Mouse (Mus musculus) ES-E14 (cell line): ENCODE data around the gene Isg20. TPM values are rescaled to one million over a fixed set of nuclear protein-coding genes. Genes with fewer than 3 reads are reported as not detected.

Experiments used
- DNase-seq: peaks from one replicate; pipeline ENCODE4 v3.0.0-alpha.2; 2013; ENCODE audit warnings: low read depth, low spot score
- H3K27ac ChIP-seq: 2 replicates; pipeline ENCODE4 v1.5.1; 2012; ENCODE audit warnings: low read depth, mild to moderate bottlenecking, low read length, moderate library complexity, mixed read lengths; ENCODE audit not compliant: poor library complexity, insufficient read depth, severe bottlenecking
- H3K36me3 ChIP-seq: 2 replicates; pipeline ENCODE4 v1.6.1; 2012; ENCODE audit warnings: mild to moderate bottlenecking, low read length, moderate library complexity, mixed read lengths; ENCODE audit not compliant: control insufficient read depth, poor library complexity, insufficient read depth, severe bottlenecking
- H3K4me1 ChIP-seq, 2 experiments: fragments of 150-350 bp in 1 of 2; sonication (generic) in 1 of 2; 2 replicates each; pipeline ENCODE4 v1.6.1; 2012; ENCODE audit warnings: low read length in 2 of 2, mild to moderate bottlenecking in 1 of 2, mixed read lengths in 1 of 2; ENCODE audit not compliant: control insufficient read depth in 2 of 2, insufficient read depth in 2 of 2, poor library complexity in 1 of 2
- H3K4me3 ChIP-seq, 2 experiments: fragments of 150-350 bp in 1 of 2; sonication (generic) in 1 of 2; 2 replicates each; pipeline ENCODE4 v1.5.1; 2012; ENCODE audit warnings: low read length in 2 of 2, low read depth in 1 of 2, mild to moderate bottlenecking in 1 of 2, mixed read lengths in 1 of 2; ENCODE audit not compliant: insufficient read depth in 1 of 2, poor library complexity in 1 of 2, severe bottlenecking in 1 of 2
- H3K9ac ChIP-seq: 2 replicates; pipeline ENCODE4 v1.6.1; 2012; ENCODE audit warnings: low read depth, mild to moderate bottlenecking, low read length, mixed read lengths; ENCODE audit not compliant: poor library complexity, insufficient read depth, severe bottlenecking
- H3K9me3 ChIP-seq: fragments of 150-350 bp; sonication (generic); 2 replicates; pipeline ENCODE4 v1.6.1; 2012; ENCODE audit warnings: low read depth, mild to moderate bottlenecking, low read length; ENCODE audit not compliant: control insufficient read depth, insufficient read depth
- CHD2 ChIP-seq: IDR thresholded peaks from 2 replicates; pipeline ENCODE4 v1.6.1; 2014; ENCODE audit warnings: mild to moderate bottlenecking, low read depth, low read length, inconsistent platforms
- HCFC1 ChIP-seq: IDR thresholded peaks from 2 replicates; pipeline ENCODE4 v1.6.1; 2012; ENCODE audit warnings: low read length, inconsistent platforms, borderline replicate concordance; ENCODE audit not compliant: insufficient read depth
- MAFK ChIP-seq: IDR thresholded peaks from 2 replicates; pipeline ENCODE4 v1.6.1; 2014; ENCODE audit warnings: mild to moderate bottlenecking, low read depth, low read length, inconsistent platforms; ENCODE audit not compliant: insufficient read depth
- ZC3H11A ChIP-seq: IDR thresholded peaks from 2 replicates; pipeline ENCODE4 v1.6.1; 2012; ENCODE audit warnings: low read depth, mild to moderate bottlenecking, inconsistent platforms, low read length, borderline replicate concordance
- ZNF384 ChIP-seq: IDR thresholded peaks from 2 replicates; pipeline ENCODE4 v1.6.1; 2012; ENCODE audit warnings: low read depth, low read length, inconsistent platforms
- in situ Hi-C, 2 experiments: fragments of 600-800 bp; cut with MboI; formaldehyde crosslinking; loops; one replicate each; pipeline ENCODE4 v1.15.1; 2025; ENCODE audit warnings: low sequenced_read_pairs in 2 of 2, inconsistent platforms in 1 of 2; ENCODE audit not compliant: unreplicated experiment in 2 of 2
- total RNA-seq: library from RNA; depleted of rRNA; stranded (reverse); fragments of 300-350 nt; gene quantifications from 2 replicates; pipeline ENCODE4 v1.2.3, GENCODE M21; 2012; rRNA removed

The Isg20 gene
- total RNA-seq: 1.6 and 3.2 TPM in 2 replicates

DNA sequence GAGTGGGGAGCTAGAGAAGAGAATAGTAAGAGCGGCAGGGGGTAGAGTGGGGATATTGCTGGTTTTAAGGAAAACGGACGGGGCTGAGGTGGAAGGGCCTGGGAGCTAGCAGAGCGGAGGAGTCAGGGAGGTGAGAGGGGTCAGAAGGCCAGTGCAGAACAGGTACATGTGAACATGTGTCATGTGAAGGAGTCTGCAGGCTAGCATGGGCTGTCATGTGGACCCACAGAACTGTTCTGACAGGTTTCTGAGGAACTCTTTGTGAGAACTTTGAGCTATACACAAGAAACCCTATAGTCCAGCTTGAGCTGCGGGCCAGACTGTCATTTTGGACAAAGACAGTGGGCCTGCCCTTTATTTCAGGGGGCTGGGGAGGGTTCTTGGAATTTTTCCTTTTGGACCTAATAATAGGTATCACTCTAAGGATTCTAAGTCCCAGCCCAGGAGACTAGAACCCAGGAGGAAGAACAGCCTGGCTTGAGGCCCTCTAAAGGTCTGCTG, at the start of gene Isg20:
Gene Isg20 (plus strand): TSS at position 451 of the 501 bp plus-strand sequence.
- no peak within 1 kb of the TSS for H3K27ac ChIP-seq
- H3K9me3 ChIP-seq: no peaks in the 10 kb centered on the region
- H3K4me3 ChIP-seq: no peak within 1 kb of the TSS
- TF ChIP-seq HCFC1 (no peak), CHD2 (no peak), MAFK (no peak), ZC3H11A (no peak), ZNF384 (no peak)
- in situ Hi-C loops: loop anchor here in 1 of 2 experiments (10.0 to 25.0 kb wide), 2 partner anchors 162 to 324 kb away; no protein-coding TSS in a partner anchor
- peaks cover 15% of the 10 kb centered on the region for H3K36me3 ChIP-seq
- no peak for DNase-seq
- H3K4me1 ChIP-seq: peaks cover 4 to 16% of the 10 kb centered on the region in 2 experiments; a peak in 3 of 4 replicates
- no peak within 1 kb of the TSS for H3K9ac ChIP-seq

DNA sequence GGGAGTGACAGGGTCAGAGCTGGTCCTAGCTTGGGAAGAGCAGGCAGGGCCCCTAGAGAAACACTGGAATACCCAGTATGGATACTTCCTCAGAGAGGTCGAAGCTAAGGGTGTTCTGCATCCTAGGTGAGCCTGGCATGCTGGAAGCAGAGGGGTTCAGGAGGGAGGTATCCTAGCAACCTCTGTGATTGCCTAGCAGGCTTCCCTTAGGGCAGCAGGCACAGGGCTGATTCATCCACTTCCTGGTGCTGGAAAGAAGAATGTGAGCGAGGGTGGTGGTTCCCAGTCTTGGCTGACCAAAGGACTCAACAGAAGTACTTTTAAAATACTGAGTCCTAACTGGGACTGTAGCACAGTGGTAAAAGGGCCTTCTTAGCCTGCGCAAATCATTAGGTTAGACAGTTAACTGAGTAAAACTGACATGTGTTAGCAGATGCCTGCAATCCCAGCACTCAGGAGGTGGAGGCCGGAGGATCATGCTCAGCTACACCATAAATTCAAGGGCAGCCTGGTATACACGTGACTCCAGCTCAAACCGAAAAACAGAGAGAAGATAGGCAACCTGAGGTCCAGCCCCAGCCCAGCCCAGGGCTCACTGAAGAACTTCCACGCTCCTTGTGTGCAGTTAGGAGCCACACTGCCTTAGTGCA, 49.3 kb upstream of the Isg20 start:
- no peak overlapping the region for H3K9ac ChIP-seq
- no peak overlapping the region for H3K27ac ChIP-seq
- in situ Hi-C loops: no loop called here
- no peak for DNase-seq
- no peaks in the 10 kb centered on the region for H3K36me3 ChIP-seq
- TF ChIP-seq ZC3H11A (no peak), CHD2 (no peak), ZNF384 (no peak), MAFK (no peak), HCFC1 (no peak)
- H3K9me3 ChIP-seq: no peaks in the 10 kb centered on the region
- H3K4me3 ChIP-seq: no peak overlapping the region
- H3K4me1 ChIP-seq: peaks cover 2 to 3% of the 10 kb centered on the region in 2 experiments; a peak in 1 of 4 replicates

DNA sequence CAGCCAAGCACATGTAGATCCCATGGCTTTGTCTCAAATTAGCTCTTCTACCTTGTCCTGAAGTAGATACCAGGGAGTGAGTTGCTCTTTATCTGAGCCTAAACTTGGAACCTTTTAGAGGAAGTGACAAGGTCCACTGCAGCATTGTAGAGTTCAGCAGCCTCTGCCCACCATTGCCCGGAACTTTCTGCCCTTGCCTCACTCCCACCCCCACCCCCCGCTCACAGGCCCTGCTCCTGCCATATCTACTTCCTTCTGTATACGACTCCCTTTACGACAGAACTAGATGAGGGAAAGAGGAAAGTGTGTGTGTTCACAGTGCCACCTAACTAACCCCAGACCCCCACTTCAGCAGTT, 48.8 kb upstream of the Isg20 start:
- H3K9me3 ChIP-seq: no peaks in the 10 kb centered on the region
- DNase-seq: no peak
- H3K36me3 ChIP-seq: no peaks in the 10 kb centered on the region
- no peak overlapping the region for H3K4me3 ChIP-seq
- in situ Hi-C loops: no loop called here
- H3K27ac ChIP-seq: no peak overlapping the region
- TF ChIP-seq CHD2 (no peak), MAFK (no peak), HCFC1 (no peak), ZC3H11A (no peak), ZNF384 (no peak)
- H3K9ac ChIP-seq: no peak overlapping the region
- peaks cover 2 to 3% of the 10 kb centered on the region in 2 experiments; a peak in 1 of 4 replicates for H3K4me1 ChIP-seq

DNA sequence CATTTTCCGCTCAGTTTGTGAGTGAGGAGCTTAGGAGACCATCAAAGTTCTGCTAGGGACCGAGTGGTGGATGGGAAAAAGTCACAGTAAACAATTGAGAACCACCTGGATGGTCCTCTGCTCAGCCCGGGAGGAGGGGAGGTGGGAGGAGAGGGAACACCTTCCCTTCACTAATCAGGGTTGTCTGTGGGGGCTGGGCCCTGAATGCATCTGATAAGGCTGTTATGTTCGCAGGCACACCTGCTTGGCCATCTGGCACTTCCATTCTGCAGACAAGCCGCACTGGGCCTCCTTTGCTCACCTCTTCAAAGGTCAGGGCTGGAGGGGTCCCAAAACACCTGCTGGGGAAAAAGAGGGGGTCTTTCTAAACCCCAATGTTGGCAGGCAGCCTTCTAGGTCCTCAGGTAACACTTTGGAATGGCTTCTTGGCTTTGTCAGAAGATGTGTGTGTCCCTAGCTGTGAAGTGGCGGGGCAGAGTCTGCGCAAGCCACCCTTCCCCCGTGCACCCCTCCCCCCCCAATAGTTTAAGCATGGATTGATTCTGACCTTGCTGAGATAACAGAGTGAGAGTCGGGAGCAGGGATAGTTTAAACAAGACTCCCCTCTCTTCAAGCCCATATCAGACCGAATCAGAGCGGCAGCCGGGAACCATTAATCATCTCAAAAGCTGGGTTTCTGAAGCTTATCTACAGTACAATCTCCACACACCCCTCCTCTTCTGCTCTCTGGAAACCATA, 47.8 kb upstream of the Isg20 start:
- DNase-seq: no peak
- H3K27ac ChIP-seq: no peak overlapping the region
- H3K9me3 ChIP-seq: no peaks in the 10 kb centered on the region
- H3K36me3 ChIP-seq: no peaks in the 10 kb centered on the region
- peaks cover 2 to 3% of the 10 kb centered on the region in 2 experiments; a peak in 1 of 4 replicates for H3K4me1 ChIP-seq
- in situ Hi-C loops: no loop called here
- no peak overlapping the region for H3K9ac ChIP-seq
- no peak overlapping the region for H3K4me3 ChIP-seq
- TF ChIP-seq ZNF384: no peak
- no peak for TF ChIP-seq CHD2
